Mouse (Mus musculus) hindbrain, embryonic 12.5 days (tissue): Measurements from ENCODE around the gene Gm10097. TPM values are rescaled to one million over a fixed set of nuclear protein-coding genes. Genes with fewer than 3 reads are reported as not detected.

Experiments used
- ATAC-seq: fragments of 200-750 bp; cut with Nextera tagmentation; 2 replicates; pipeline ENCODE4 v1.8.0; 2017; ENCODE audit warnings: moderate TSS enrichment; ENCODE audit not compliant: low FRiP score
- H3K27ac ChIP-seq: fragments of 300-500 bp; sonication (generic); 2 replicates; pipeline ENCODE4 v1.5.1; 2016; ENCODE audit warnings: mild to moderate bottlenecking
- H3K27me3 ChIP-seq: fragments of 300-500 bp; sonication (generic); 2 replicates; pipeline ENCODE4 v1.6.1; 2016; ENCODE audit warnings: mild to moderate bottlenecking
- H3K36me3 ChIP-seq: fragments of 300-500 bp; sonication (generic); 2 replicates; pipeline ENCODE4 v1.6.1; 2016; ENCODE audit warnings: mild to moderate bottlenecking
- H3K4me1 ChIP-seq: fragments of 300-500 bp; sonication (generic); 2 replicates; pipeline ENCODE4 v1.6.1; 2016
- H3K4me2 ChIP-seq: fragments of 300-500 bp; sonication (generic); replicated peaks from 2 replicates; pipeline ENCODE4 v1.6.1; 2016; ENCODE audit warnings: mild to moderate bottlenecking
- H3K4me3 ChIP-seq: fragments of 300-500 bp; sonication (generic); 2 replicates; pipeline ENCODE4 v1.5.1; 2016; ENCODE audit warnings: mild to moderate bottlenecking
- H3K9ac ChIP-seq: fragments of 300-500 bp; sonication (generic); 2 replicates; pipeline ENCODE4 v1.6.1; 2016; ENCODE audit warnings: mild to moderate bottlenecking, moderate library complexity
- H3K9me3 ChIP-seq: fragments of 300-500 bp; sonication (generic); replicated peaks from 2 replicates; pipeline ENCODE4 v1.6.1; 2016; ENCODE audit warnings: mild to moderate bottlenecking
- WGBS: fragments of 180-500 bp; shearing (Covaris S2); methylation state at CpG from one replicate; pipeline ENCODE4 v1.1.7; 2016; 5-methylcytosine and 5-hydroxymethylcytosine counted together
- polyA plus RNA-seq: library from polyadenylated mRNA; unstranded; fragments of >200 nt; fragmentation: Nextera tagmentation; extraction: Ambion mirVana; gene quantifications from 2 replicates; pipeline ENCODE4 v1.2.1, GENCODE M21; 2016

The Gm10097 gene
- polyA plus RNA-seq, result 0.08 and 0.21 TPM in 2 replicates

- Histone ChIP-seq H3K4me2 (no peak within 1 kb of the TSS), H3K4me1 (no peaks in the 10 kb centered on the region), H3K4me3 (no peak within 1 kb of the TSS), H3K27ac (no peak within 1 kb of the TSS), H3K9ac (no peak within 1 kb of the TSS), H3K27me3 (no peaks in the 10 kb centered on the region), H3K9me3 (no peaks in the 10 kb centered on the region), H3K36me3 (no peaks in the 10 kb centered on the region)
- 87% methylated on average over 14 of the region's 14 CpGs for WGBS
- no peak for ATAC-seq
Observed at GRCm38 (mm10) chr10:5068676-5069265, at the start of gene Gm10097. Gene Gm10097, plus strand, starts transcription at chr10:5069192.

- ATAC-seq, result no peak
- no peaks in the 10 kb centered on the region for H3K27me3 ChIP-seq
Observed at GRCm38 (mm10) chr10:5025906-5026305, 43.1 kb upstream of the Gm10097 start.

GRCm38 (mm10) chr10:5027208-5027607 is 41.8 kb upstream of the Gm10097 start:
- no peaks in the 10 kb centered on the region for H3K4me1 ChIP-seq
- no peaks in the 10 kb centered on the region for H3K9me3 ChIP-seq
- WGBS, result 88% methylated on average over 1 of the region's 1 CpGs
- H3K4me2 ChIP-seq, result no peak overlapping the region
- no peak overlapping the region for H3K27ac ChIP-seq
- no peak overlapping the region for H3K4me3 ChIP-seq
- H3K36me3 ChIP-seq, result no peaks in the 10 kb centered on the region; the same call in 1 of the 2 replicates
- H3K9ac ChIP-seq, result no peak overlapping the region
- no peak for ATAC-seq
- no peaks in the 10 kb centered on the region for H3K27me3 ChIP-seq

More at GRCm38 (mm10) chr10:5025906-5026305, 43.1 kb upstream of the Gm10097 start:
- Histone ChIP-seq H3K4me2 (no peak overlapping the region), H3K9me3 (no peaks in the 10 kb centered on the region), H3K4me1 (no peaks in the 10 kb centered on the region), H3K36me3 (no peaks in the 10 kb centered on the region), H3K27ac (no peak overlapping the region), H3K9ac (no peak overlapping the region), H3K4me3 (no peak overlapping the region)
- 93% methylated on average over 4 of the region's 4 CpGs for whole genome bisulfite sequencing

GRCm38 (mm10) chr10:5028301-5028700 is 40.7 kb upstream of the Gm10097 start:
- WGBS, result 89% methylated on average over 9 of the region's 9 CpGs
- no peaks in the 10 kb centered on the region for H3K27me3 ChIP-seq
- no peak for ATAC-seq
- no peaks in the 10 kb centered on the region for H3K4me1 ChIP-seq
- H3K4me2 ChIP-seq, result no peak overlapping the region
- no peak overlapping the region for H3K9ac ChIP-seq
- no peaks in the 10 kb centered on the region for H3K9me3 ChIP-seq
- no peak overlapping the region for H3K4me3 ChIP-seq
- no peaks in the 10 kb centered on the region; the same call in 1 of the 2 replicates for H3K36me3 ChIP-seq
- no peak overlapping the region for H3K27ac ChIP-seq

GRCm38 (mm10) chr10:5029161-5029560 is 39.8 kb upstream of the Gm10097 start:
- Histone ChIP-seq H3K4me1 (no peaks in the 10 kb centered on the region), H3K9ac (no peak overlapping the region), H3K27ac (no peak overlapping the region), H3K27me3 (no peaks in the 10 kb centered on the region), H3K36me3 (no peaks in the 10 kb centered on the region; the same call in 1 of the 2 replicates), H3K4me3 (no peak overlapping the region), H3K4me2 (no peak overlapping the region), H3K9me3 (no peaks in the 10 kb centered on the region)
- no peak for ATAC-seq
- 78% methylated on average over 2 of the region's 2 CpGs for WGBS

- Histone ChIP-seq H3K4me2 (no peak overlapping the region), H3K27ac (no peak overlapping the region), H3K4me1 (no peaks in the 10 kb centered on the region), H3K4me3 (no peak overlapping the region), H3K27me3 (no peaks in the 10 kb centered on the region), H3K36me3 (no peaks in the 10 kb centered on the region; the same call in 1 of the 2 replicates), H3K9me3 (no peaks in the 10 kb centered on the region), H3K9ac (no peak overlapping the region)
- no peak for ATAC-seq
- 91% methylated on average over 1 of the region's 1 CpGs for WGBS
Observed at GRCm38 (mm10) chr10:5029883-5030282, 39.1 kb upstream of the Gm10097 start.

- Histone ChIP-seq H3K36me3 (no peaks in the 10 kb centered on the region; the same call in 1 of the 2 replicates), H3K9me3 (no peaks in the 10 kb centered on the region), H3K27me3 (peaks cover 10% of the 10 kb centered on the region; the same call in 1 of the 2 replicates), H3K4me2 (no peak overlapping the region; the same call in 1 of the 2 replicates), H3K27ac (no peak overlapping the region), H3K9ac (no peak overlapping the region), H3K4me3 (no peak overlapping the region), H3K4me1 (no peaks in the 10 kb centered on the region)
- peak; percentile 70 for ATAC-seq
- WGBS, result 35% methylated on average over 15 of the region's 15 CpGs
Observed at GRCm38 (mm10) chr10:5032192-5033048, 36.6 kb upstream of the Gm10097 start.

GRCm38 (mm10) chr10:5041254-5041653 is 27.7 kb upstream of the Gm10097 start:
- Histone ChIP-seq H3K27me3 (0 out of 2 replicates have a peak, but pooled peaks cover under 1% of the 10 kb centered on the region), H3K9ac (no peak overlapping the region), H3K9me3 (no peaks in the 10 kb centered on the region), H3K4me2 (no peak overlapping the region), H3K27ac (no peak overlapping the region), H3K36me3 (0 out of 2 replicates have a peak, but pooled peaks cover 6% of the 10 kb centered on the region), H3K4me3 (no peak overlapping the region), H3K4me1 (no peaks in the 10 kb centered on the region)
- no peak for ATAC-seq
- 76% methylated on average over 8 of the region's 8 CpGs for WGBS

GRCm38 (mm10) chr10:5044481-5044880 is 24.5 kb upstream of the Gm10097 start:
- Histone ChIP-seq H3K9ac (no peak overlapping the region), H3K36me3 (0 out of 2 replicates have a peak, but pooled peaks cover 11% of the 10 kb centered on the region), H3K4me1 (no peaks in the 10 kb centered on the region), H3K27ac (no peak overlapping the region), H3K27me3 (no peaks in the 10 kb centered on the region), H3K4me2 (no peak overlapping the region), H3K9me3 (no peaks in the 10 kb centered on the region), H3K4me3 (no peak overlapping the region)
- WGBS, result 92% methylated on average over 8 of the region's 8 CpGs
- ATAC-seq, result no peak

- Histone ChIP-seq H3K4me3 (no peak overlapping the region), H3K4me1 (no peaks in the 10 kb centered on the region), H3K36me3 (0 out of 2 replicates have a peak, but pooled peaks cover 11% of the 10 kb centered on the region), H3K9me3 (no peaks in the 10 kb centered on the region), H3K9ac (no peak overlapping the region), H3K27me3 (no peaks in the 10 kb centered on the region), H3K4me2 (no peak overlapping the region), H3K27ac (no peak overlapping the region)
- ATAC-seq, result no peak
- 79% methylated on average over 7 of the region's 7 CpGs for WGBS
Observed at GRCm38 (mm10) chr10:5045213-5045612, 23.8 kb upstream of the Gm10097 start.

- ATAC-seq, result no peak
- 89% methylated on average over 5 of the region's 5 CpGs for WGBS
- H3K27me3 ChIP-seq, result no peaks in the 10 kb centered on the region
- no peaks in the 10 kb centered on the region for H3K9me3 ChIP-seq
- H3K4me1 ChIP-seq, result no peaks in the 10 kb centered on the region
- H3K36me3 ChIP-seq, result 0 out of 2 replicates have a peak, but pooled peaks cover 6% of the 10 kb centered on the region
- no peak overlapping the region for H3K27ac ChIP-seq
- H3K9ac ChIP-seq, result no peak overlapping the region
- no peak overlapping the region for H3K4me3 ChIP-seq
- H3K4me2 ChIP-seq, result no peak overlapping the region
Observed at GRCm38 (mm10) chr10:5045671-5046070, 23.3 kb upstream of the Gm10097 start.

GRCm38 (mm10) chr10:5056243-5056735 is 12.7 kb upstream of the Gm10097 start:
- Histone ChIP-seq H3K4me1 (peaks cover 5% of the 10 kb centered on the region; the same call in 1 of the 2 replicates), H3K4me2 (no peak overlapping the region), H3K27ac (no peak overlapping the region), H3K4me3 (no peak overlapping the region), H3K9me3 (no peaks in the 10 kb centered on the region), H3K27me3 (no peaks in the 10 kb centered on the region), H3K9ac (no peak overlapping the region), H3K36me3 (no peaks in the 10 kb centered on the region)
- no peak for ATAC-seq
- WGBS, result 59% methylated on average over 10 of the region's 10 CpGs
